Mouse (Mus musculus) liver, embryonic 11.5 days (tissue): ENCODE measurements around the gene 5530400C23Rik. TPM values are rescaled to one million over a fixed set of nuclear protein-coding genes. Genes with fewer than 3 reads are reported as not detected.
"Not testable (repeated sequence)": the region's sequence is repeated elsewhere in the genome, so short reads cannot be mapped to it uniquely, and the experiment has no call there.

Experiments
- ATAC-seq: fragments of 200-750 bp; cut with Nextera tagmentation; replicated peaks from 2 replicates; pipeline ENCODE4 v1.8.0; 2017; ENCODE audit warnings: moderate number of reproducible peaks, mild to moderate bottlenecking, moderate TSS enrichment, moderate library complexity; ENCODE audit not compliant: low FRiP score
- DNase-seq: peaks from one replicate; pipeline ENCODE4 v3.0.0-alpha.2; 2017; ENCODE audit warnings: low spot score
- H3K27ac ChIP-seq: fragments of 300-500 bp; sonication (generic); 2 replicates; pipeline ENCODE4 v1.5.1; 2014; ENCODE audit warnings: mild to moderate bottlenecking, low read depth, low read length, control low read depth
- H3K27me3 ChIP-seq: fragments of 300-500 bp; sonication (generic); replicated peaks from 2 replicates; pipeline ENCODE4 v1.6.1; 2014; ENCODE audit warnings: low read length, mixed read lengths; ENCODE audit not compliant: control insufficient read depth, insufficient read depth
- H3K36me3 ChIP-seq: fragments of 300-500 bp; sonication (generic); 2 replicates; pipeline ENCODE4 v1.6.1; 2014; ENCODE audit warnings: mild to moderate bottlenecking, low read length, moderate library complexity, mixed read lengths; ENCODE audit not compliant: control insufficient read depth, insufficient read depth
- H3K4me1 ChIP-seq: fragments of 300-500 bp; sonication (generic); replicated peaks from 2 replicates; pipeline ENCODE4 v1.6.1; 2014; ENCODE audit warnings: low read length, mixed read lengths; ENCODE audit not compliant: control insufficient read depth, insufficient read depth
- H3K4me2 ChIP-seq: fragments of 300-500 bp; sonication (generic); 2 replicates; pipeline ENCODE4 v1.6.1; 2014; ENCODE audit warnings: mild to moderate bottlenecking, control low read depth, moderate library complexity
- H3K4me3 ChIP-seq: fragments of 300-500 bp; sonication (generic); 2 replicates; pipeline ENCODE4 v1.5.1; 2014; ENCODE audit warnings: low read depth, low read length, control low read depth
- H3K9ac ChIP-seq: fragments of 300-500 bp; sonication (generic); 2 replicates; pipeline ENCODE4 v1.6.1; 2014; ENCODE audit warnings: low read depth, low read length, control low read depth
- H3K9me3 ChIP-seq: fragments of 300-500 bp; sonication (generic); 2 replicates; pipeline ENCODE4 v1.6.1; 2016; ENCODE audit warnings: low read length, inconsistent platforms, mixed read lengths; ENCODE audit not compliant: control insufficient read depth
- WGBS: fragments of 180-500 bp; shearing (Covaris S2); extraction: QIAGEN DNeasy Blood & Tissue Kit; methylation state at CpG from one replicate; pipeline ENCODE4 v1.1.7; 2014; 5-methylcytosine and 5-hydroxymethylcytosine counted together
- polyA plus RNA-seq: library from polyadenylated mRNA; unstranded; fragments of >200 nt; fragmentation: Nextera tagmentation; extraction: Ambion mirVana; gene quantifications from 2 replicates; pipeline ENCODE4 v1.2.1, GENCODE M21; 2014

Gene 5530400C23Rik
- polyA plus RNA-seq: not detected in 2 replicates

- H3K9me3 ChIP-seq: not testable (repeated sequence)
Observed at GRCm38 (mm10) chr6:133291916-133292315, at the start of gene 5530400C23Rik. Gene 5530400C23Rik, plus strand, starts transcription at chr6:133292216.

GRCm38 (mm10) chr6:133305952-133306715 lies 14.1 kb downstream of the 5530400C23Rik start:
- WGBS: 65% methylated on average over 3 of the region's 3 CpGs
- H3K27ac ChIP-seq: no peak overlapping the region
- no peak overlapping the region for H3K4me2 ChIP-seq
- DNase-seq (no peak), ATAC-seq (no peak)
- no peaks in the 10 kb centered on the region for H3K9me3 ChIP-seq
- H3K36me3 ChIP-seq: no peaks in the 10 kb centered on the region
- no peaks in the 10 kb centered on the region for H3K4me1 ChIP-seq
- H3K4me3 ChIP-seq: no peak overlapping the region
- H3K9ac ChIP-seq: no peak overlapping the region
- H3K27me3 ChIP-seq: no peaks in the 10 kb centered on the region

More at GRCm38 (mm10) chr6:133291916-133292315, at the start of gene 5530400C23Rik:
- H3K4me3 ChIP-seq, H3K4me2 ChIP-seq, DNase-seq, H3K27ac ChIP-seq, H3K27me3 ChIP-seq, ATAC-seq, H3K4me1 ChIP-seq, H3K9ac ChIP-seq, H3K36me3 ChIP-seq: not testable (repeated sequence)

GRCm38 (mm10) chr6:133313896-133314295 lies 21.9 kb downstream of the 5530400C23Rik start:
- not testable (repeated sequence) for ATAC-seq, H3K4me1 ChIP-seq, H3K27ac ChIP-seq, H3K4me3 ChIP-seq, H3K9me3 ChIP-seq, DNase-seq, H3K27me3 ChIP-seq, H3K4me2 ChIP-seq, H3K9ac ChIP-seq, H3K36me3 ChIP-seq
- WGBS: 86% methylated on average over 2 of the region's 2 CpGs

GRCm38 (mm10) chr6:133338535-133338934 lies 46.5 kb downstream of the 5530400C23Rik start:
- Histone ChIP-seq H3K9me3 (no peaks in the 10 kb centered on the region), H3K4me1 (no peaks in the 10 kb centered on the region), H3K4me2 (no peak overlapping the region), H3K36me3 (no peaks in the 10 kb centered on the region), H3K4me3 (no peak overlapping the region), H3K27ac (no peak overlapping the region), H3K27me3 (no peaks in the 10 kb centered on the region), H3K9ac (no peak overlapping the region)
- ATAC-seq (no peak), DNase-seq (no peak)
- 74% methylated on average over 1 of the region's 1 CpGs for WGBS

- H3K9ac ChIP-seq, H3K36me3 ChIP-seq, H3K4me3 ChIP-seq, H3K4me2 ChIP-seq, DNase-seq, H3K27ac ChIP-seq, H3K9me3 ChIP-seq, H3K4me1 ChIP-seq, H3K27me3 ChIP-seq: not testable (repeated sequence)
- peak; percentile 76 for ATAC-seq
- 16% methylated on average over 5 of the region's 5 CpGs for WGBS
Observed at GRCm38 (mm10) chr6:133341731-133342130, 49.7 kb downstream of the 5530400C23Rik start.

Other genes starting within 250 kb of the 5530400C23Rik start
- gene Tas2r140, start 236.4 kb upstream of the 5530400C23Rik start, polyA plus RNA-seq: not detected in 2 replicates
- 41.0 and 43.3 TPM in 2 replicates for gene Smim10l1, start 187.3 kb upstream of the 5530400C23Rik start, polyA plus RNA-seq